Mouse (Mus musculus): ENCODE measurements around the gene Sema4b. TPM values are rescaled to one million over a fixed set of nuclear protein-coding genes. Genes with fewer than 3 reads are reported as not detected.

Gene Sema4b
- total and polyA plus RNA-seq, 2 experiments from 2014 or later: 11.7 to 17.5 TPM

DNA sequence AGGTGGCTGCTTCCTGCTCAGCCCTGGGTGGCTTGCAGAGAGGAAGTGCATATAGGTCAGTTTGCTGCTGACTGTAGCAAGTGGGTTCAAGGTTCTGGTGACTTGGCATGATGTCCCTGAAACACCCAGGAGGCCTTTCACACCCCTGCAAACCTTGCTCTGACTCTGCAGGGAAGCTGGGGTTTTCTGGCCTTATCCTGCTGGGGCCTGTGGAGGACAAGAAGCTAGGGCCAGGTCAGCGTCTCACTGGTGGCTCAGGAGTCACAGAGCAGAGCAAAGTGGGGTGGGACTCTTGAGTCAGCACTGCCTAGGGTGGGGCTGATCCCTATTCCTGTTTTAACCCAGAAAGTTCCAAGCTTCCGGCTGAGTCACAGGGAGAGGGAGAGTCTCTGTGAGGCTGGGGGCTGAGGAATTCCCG is 20.7 kb downstream of the Sema4b start:
- Histone ChIP-seq H3K4me3 (ENCODE audit: low read depth, low read length) (no peak overlapping the region), H3K36me3 (replicated peaks; ENCODE audit: control insufficient read depth, insufficient read depth, low read length) (no peaks in the 10 kb centered on the region), H3K27me3 (ENCODE audit: control insufficient read depth, insufficient read depth, low read length) (no peaks in the 10 kb centered on the region), H3K9me3 (replicated peaks; ENCODE audit: control insufficient read depth, low read length) (no peaks in the 10 kb centered on the region), H3K9ac (replicated peaks; ENCODE audit: low read depth, low read length) (0 out of 2 replicates have a peak overlapping the region, but pooled peaks have one; percentile 5), H3K4me1 (ENCODE audit: control insufficient read depth, insufficient read depth) (peaks cover 40% of the 10 kb centered on the region), H3K4me2 (ENCODE audit: low read depth, low read length) (0 out of 2 replicates have a peak overlapping the region, but pooled peaks have one; percentile 39), H3K27ac (ENCODE audit: low read depth) (peak overlapping the region; percentile 77; the same call in 1 of the 2 replicates)
- DNase-seq (ENCODE audit: low spot score) (no peak), ATAC-seq (ENCODE audit: insufficient read depth, low read depth) (no peak)
- TF ChIP-seq EP300 (IDR thresholded peaks at IDR 0.05; ENCODE audit: low read depth) (no peak), CTCF (IDR thresholded peaks at IDR 0.05; ENCODE audit: low read depth) (no peak)
- 46% methylated on average over 3 of the region's 3 CpGs for WGBS

DNA sequence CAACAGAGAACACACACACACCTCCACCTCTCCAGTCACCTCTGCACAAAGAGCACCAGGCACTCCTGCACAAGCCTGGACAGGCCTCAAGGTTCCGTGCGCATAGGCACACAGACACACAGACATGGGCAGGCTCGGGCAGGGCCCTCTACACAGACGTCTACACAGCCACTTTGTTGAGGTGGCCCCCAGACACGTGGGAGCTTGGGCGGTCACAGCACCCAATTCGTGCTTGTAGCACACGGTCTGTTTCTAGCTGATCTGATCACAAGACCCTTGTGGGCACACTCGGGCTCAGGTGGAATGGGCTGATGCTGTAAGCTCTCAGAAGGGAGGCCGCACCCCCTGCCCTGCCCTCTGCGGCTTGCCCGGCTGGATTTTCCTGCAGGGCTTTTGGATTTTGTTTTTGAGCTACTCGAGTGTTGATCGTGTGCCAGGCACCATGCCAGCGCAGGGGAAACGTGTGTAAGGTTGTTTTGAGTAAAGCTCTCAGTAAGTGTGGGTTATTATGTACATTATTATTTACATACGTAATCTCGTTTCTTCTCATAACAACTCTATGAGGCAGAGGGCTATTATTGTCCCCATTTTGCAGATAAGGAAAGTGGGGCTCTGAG is 21.5 kb downstream of the Sema4b start:
- no peaks in the 10 kb centered on the region for H3K9me3 ChIP-seq (replicated peaks; ENCODE audit: control insufficient read depth, low read length)
- no peak for TF ChIP-seq CTCF (IDR thresholded peaks at IDR 0.05; ENCODE audit: low read depth)
- TF ChIP-seq EP300 (IDR thresholded peaks at IDR 0.05; ENCODE audit: low read depth): no peak
- no peaks in the 10 kb centered on the region for H3K27me3 ChIP-seq (ENCODE audit: control insufficient read depth, insufficient read depth, low read length)
- 0 out of 2 replicates have a peak overlapping the region, but pooled peaks have one; percentile 5 for H3K9ac ChIP-seq (replicated peaks; ENCODE audit: low read depth, low read length)
- no peak overlapping the region for H3K4me3 ChIP-seq (ENCODE audit: low read depth, low read length)
- DNase-seq (ENCODE audit: low spot score): no peak
- ATAC-seq (ENCODE audit: insufficient read depth, low read depth): peak; percentile 12; the same call in 1 of the 2 replicates
- H3K27ac ChIP-seq (ENCODE audit: low read depth): peak overlapping the region; percentile 77
- H3K4me2 ChIP-seq (ENCODE audit: low read depth, low read length): peak overlapping the region; percentile 39
- 39% methylated on average over 18 of the region's 18 CpGs for WGBS
- 0 out of 2 replicates have a peak, but pooled peaks cover 5% of the 10 kb centered on the region for H3K36me3 ChIP-seq (replicated peaks; ENCODE audit: control insufficient read depth, insufficient read depth, low read length)
- peaks cover 40% of the 10 kb centered on the region for H3K4me1 ChIP-seq (ENCODE audit: control insufficient read depth, insufficient read depth)

DNA sequence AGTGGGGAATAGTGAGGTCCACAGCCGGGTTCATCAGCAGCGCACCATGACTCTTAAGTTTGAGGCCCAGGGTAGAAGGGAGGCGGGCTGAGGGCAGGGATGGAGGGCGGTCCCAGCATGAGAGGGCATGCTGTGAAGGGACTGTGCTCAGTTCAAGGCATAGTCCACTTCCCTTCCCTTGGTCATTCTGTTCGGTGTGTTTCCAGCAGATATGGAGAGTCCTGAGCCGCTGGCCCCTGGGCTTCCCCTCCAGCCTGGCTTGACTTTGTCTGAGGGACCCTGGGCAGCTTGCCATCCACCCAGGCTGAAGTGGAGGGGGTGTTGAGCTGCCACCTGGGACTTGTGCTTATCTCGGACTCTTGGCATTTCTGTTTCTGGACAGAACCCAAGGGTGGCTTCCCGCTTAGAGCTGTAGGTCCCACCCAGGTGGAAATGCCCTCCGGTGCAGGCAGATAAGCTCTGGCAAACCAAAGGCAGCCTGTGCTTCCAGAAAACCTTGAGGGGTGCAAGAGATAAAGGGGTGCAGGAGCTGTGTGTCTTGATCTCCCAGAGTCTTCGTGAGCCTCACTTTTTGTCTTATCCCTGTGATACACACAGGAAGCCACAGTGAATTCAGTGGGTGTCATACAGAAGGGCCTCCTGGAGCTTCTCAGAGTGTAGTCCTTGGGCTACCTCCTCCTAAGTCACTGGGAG is 22.2 kb downstream of the Sema4b start:
- ATAC-seq (ENCODE audit: insufficient read depth, low read depth): peak; percentile 85
- WGBS: 11% methylated on average over 10 of the region's 10 CpGs
- H3K4me1 ChIP-seq (ENCODE audit: control insufficient read depth, insufficient read depth): peaks cover 40% of the 10 kb centered on the region
- H3K4me2 ChIP-seq (ENCODE audit: low read depth, low read length): peak overlapping the region; percentile 39; the same call in 1 of the 2 replicates
- H3K36me3 ChIP-seq (replicated peaks; ENCODE audit: control insufficient read depth, insufficient read depth, low read length): 0 out of 2 replicates have a peak, but pooled peaks cover 11% of the 10 kb centered on the region
- no peaks in the 10 kb centered on the region for H3K9me3 ChIP-seq (replicated peaks; ENCODE audit: control insufficient read depth, low read length)
- TF ChIP-seq CTCF (IDR thresholded peaks at IDR 0.05; ENCODE audit: low read depth) (no peak), EP300 (IDR thresholded peaks at IDR 0.05; ENCODE audit: low read depth) (peak; percentile 80)
- H3K27ac ChIP-seq (ENCODE audit: low read depth): peak overlapping the region; percentile 77
- DNase-seq (ENCODE audit: low spot score): peak; percentile 83
- H3K27me3 ChIP-seq (ENCODE audit: control insufficient read depth, insufficient read depth, low read length): no peaks in the 10 kb centered on the region
- no peak overlapping the region for H3K9ac ChIP-seq (replicated peaks; ENCODE audit: low read depth, low read length)
- no peak overlapping the region for H3K4me3 ChIP-seq (ENCODE audit: low read depth, low read length)

DNA sequence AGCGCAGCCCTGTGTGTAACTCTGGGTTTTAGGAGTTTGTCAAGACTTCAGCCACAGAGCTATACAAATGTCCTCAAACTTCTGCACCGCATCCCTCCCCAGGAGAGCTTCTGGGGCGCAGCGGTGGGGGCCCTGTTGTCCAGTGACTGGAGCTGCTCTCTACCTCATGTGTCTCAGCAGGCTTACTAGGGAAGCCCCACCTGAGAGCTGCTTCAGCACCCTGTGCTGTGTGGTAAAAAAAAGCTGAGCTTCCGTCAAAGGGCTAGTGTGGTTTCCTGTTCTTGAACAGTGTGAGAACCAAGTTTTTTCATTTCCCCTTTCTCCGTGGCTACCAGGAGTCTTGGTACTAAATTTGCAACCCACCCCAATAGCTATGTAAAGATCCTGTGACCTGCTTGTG is 23.0 kb downstream of the Sema4b start:
- Histone ChIP-seq H3K27ac (ENCODE audit: low read depth) (peak overlapping the region; percentile 77), H3K9ac (replicated peaks; ENCODE audit: low read depth, low read length) (no peak overlapping the region), H3K9me3 (replicated peaks; ENCODE audit: control insufficient read depth, low read length) (no peaks in the 10 kb centered on the region), H3K4me3 (ENCODE audit: low read depth, low read length) (no peak overlapping the region), H3K27me3 (ENCODE audit: control insufficient read depth, insufficient read depth, low read length) (no peaks in the 10 kb centered on the region), H3K4me1 (ENCODE audit: control insufficient read depth, insufficient read depth) (peaks cover 40% of the 10 kb centered on the region), H3K36me3 (replicated peaks; ENCODE audit: control insufficient read depth, insufficient read depth, low read length) (peaks cover 11% of the 10 kb centered on the region; the same call in 1 of the 2 replicates), H3K4me2 (ENCODE audit: low read depth, low read length) (no peak overlapping the region; the same call in 1 of the 2 replicates)
- ATAC-seq (ENCODE audit: insufficient read depth, low read depth) (no peak), DNase-seq (ENCODE audit: low spot score) (no peak)
- TF ChIP-seq EP300 (IDR thresholded peaks at IDR 0.05; ENCODE audit: low read depth) (no peak), CTCF (IDR thresholded peaks at IDR 0.05; ENCODE audit: low read depth) (no peak)
- WGBS: 72% methylated on average over 6 of the region's 6 CpGs

DNA sequence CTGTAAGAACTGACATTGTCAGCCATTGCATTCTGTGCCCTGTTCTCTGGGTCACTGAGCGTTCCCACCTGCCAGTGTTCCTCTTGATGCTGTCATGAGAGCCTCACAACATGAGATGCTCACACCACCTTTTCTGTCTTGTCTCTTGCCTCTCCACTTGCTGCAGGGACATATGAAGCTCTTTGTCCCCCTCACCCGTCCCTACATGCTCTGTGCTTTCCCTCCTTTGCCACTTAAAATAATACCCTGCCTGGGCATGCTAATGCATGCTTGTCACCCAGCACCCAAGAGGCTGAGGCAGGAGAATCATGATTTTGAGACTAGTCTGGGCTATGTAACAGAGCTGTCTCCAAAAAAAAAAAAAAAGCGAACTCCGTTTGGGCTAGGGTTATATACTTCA is 24.3 kb downstream of the Sema4b start:
- H3K9me3 ChIP-seq (replicated peaks; ENCODE audit: control insufficient read depth, low read length): no peaks in the 10 kb centered on the region
- ATAC-seq (ENCODE audit: insufficient read depth, low read depth): no peak
- no peaks in the 10 kb centered on the region for H3K27me3 ChIP-seq (ENCODE audit: control insufficient read depth, insufficient read depth, low read length)
- peaks cover 40% of the 10 kb centered on the region for H3K4me1 ChIP-seq (ENCODE audit: control insufficient read depth, insufficient read depth)
- H3K4me2 ChIP-seq (ENCODE audit: low read depth, low read length): no peak overlapping the region
- TF ChIP-seq CTCF (IDR thresholded peaks at IDR 0.05; ENCODE audit: low read depth): no peak
- H3K4me3 ChIP-seq (ENCODE audit: low read depth, low read length): no peak overlapping the region
- 87% methylated on average over 4 of the region's 4 CpGs for WGBS
- H3K36me3 ChIP-seq (replicated peaks; ENCODE audit: control insufficient read depth, insufficient read depth, low read length): peaks cover 16% of the 10 kb centered on the region; the same call in 1 of the 2 replicates
- H3K27ac ChIP-seq (ENCODE audit: low read depth): no peak overlapping the region
- no peak for DNase-seq (ENCODE audit: low spot score)
- no peak overlapping the region for H3K9ac ChIP-seq (replicated peaks; ENCODE audit: low read depth, low read length)

All from heart, postnatal 0 days (tissue).